Mouse (Mus musculus): ENCODE results near the gene Ttc3. TPM values are rescaled to one million over a fixed set of nuclear protein-coding genes. Genes with fewer than 3 reads are reported as not detected.
"Not testable (repeated sequence)": the region's sequence is repeated elsewhere in the genome, so short reads cannot be mapped to it uniquely, and the experiment has no call there.

The Ttc3 gene
- polyA plus RNA-seq, 1 experiment from 2014 or later: 183 TPM

DNA sequence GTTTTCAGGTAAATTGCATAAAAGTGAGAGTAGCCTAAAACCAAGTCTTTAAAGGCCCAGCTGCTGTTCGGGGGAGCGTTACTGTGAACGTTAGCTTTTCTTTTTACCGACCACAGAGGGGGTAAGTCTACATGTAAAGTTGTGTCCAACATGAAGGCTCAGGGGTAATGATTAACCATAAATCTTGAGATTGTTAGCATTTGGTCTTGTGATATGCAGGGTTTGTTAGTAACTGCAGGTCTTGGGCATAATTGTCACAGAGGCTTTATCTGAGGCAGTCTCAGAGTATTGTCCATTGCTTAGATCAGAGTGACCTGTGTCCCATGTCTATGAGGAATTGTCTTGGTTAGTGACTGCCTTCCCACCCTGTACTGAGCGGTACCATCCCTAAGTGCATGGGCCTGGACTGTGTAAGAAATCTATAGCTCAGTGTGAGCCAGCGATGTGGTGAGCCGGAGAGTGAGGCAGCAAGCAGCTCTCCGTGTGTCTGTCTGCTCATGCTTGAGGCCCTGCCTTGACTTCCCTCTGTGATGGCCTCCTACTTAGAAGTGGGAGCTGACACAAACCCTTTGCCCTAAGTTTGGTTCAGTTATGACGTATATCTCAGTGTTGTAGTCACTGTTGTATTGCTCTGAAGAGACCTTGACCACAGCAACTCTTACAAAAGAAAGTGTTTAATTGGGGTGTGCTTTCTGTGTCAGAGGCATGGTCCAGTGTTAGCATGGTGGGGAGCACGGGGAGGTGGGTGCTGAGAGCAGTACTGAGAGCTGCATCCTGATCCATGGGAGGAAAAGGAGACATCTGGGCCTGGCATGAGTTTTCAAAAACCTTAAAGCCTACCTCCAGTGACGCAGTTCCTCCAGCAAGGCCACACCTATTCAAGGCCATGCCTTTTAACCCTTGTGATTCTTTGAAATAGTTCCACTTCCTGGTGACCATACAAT is 81.4 kb downstream of the Ttc3 start:
- 0 out of 2 replicates have a peak overlapping the region, but pooled peaks have one; percentile 11 for H3K4me2 ChIP-seq (replicated peaks)
- H3K27me3 ChIP-seq (replicated peaks): no peaks in the 10 kb centered on the region
- ATAC-seq: peak; percentile 76
- no peak overlapping the region for H3K9ac ChIP-seq
- no peaks in the 10 kb centered on the region for H3K9me3 ChIP-seq
- no peak overlapping the region for H3K4me3 ChIP-seq (replicated peaks)
- 68% methylated on average over 11 of the region's 11 CpGs for WGBS
- H3K27ac ChIP-seq: peak overlapping the region; percentile 79
- H3K36me3 ChIP-seq: peaks cover 19% of the 10 kb centered on the region
- peaks cover 10% of the 10 kb centered on the region; the same call in 1 of the 2 replicates for H3K4me1 ChIP-seq (replicated peaks)

DNA sequence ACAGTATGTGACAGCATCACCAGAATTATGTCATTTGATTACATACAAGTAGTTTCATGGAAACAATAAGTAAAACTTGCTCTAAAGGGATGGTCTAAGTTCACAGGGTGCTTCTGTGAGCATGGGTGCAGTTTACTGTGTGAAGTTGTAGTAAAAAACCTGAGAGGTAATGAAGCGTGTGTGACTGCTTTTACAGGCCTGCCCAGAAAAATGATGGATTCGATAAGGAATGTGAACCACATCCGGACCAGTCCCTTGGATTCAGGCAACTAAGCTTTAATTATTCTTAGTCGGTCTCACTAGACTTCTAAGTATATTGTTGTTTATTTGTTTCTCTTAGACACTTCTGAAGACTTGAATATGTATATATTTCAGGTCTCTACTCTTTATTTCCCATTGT is 82.3 kb downstream of the Ttc3 start:
- no peak overlapping the region for H3K4me2 ChIP-seq (replicated peaks)
- H3K9me3 ChIP-seq: no peaks in the 10 kb centered on the region
- H3K27ac ChIP-seq: 0 out of 2 replicates have a peak overlapping the region, but pooled peaks have one; percentile 79
- H3K4me1 ChIP-seq (replicated peaks): peaks cover 10% of the 10 kb centered on the region; the same call in 1 of the 2 replicates
- WGBS: 76% methylated on average over 4 of the region's 4 CpGs
- ATAC-seq: no peak
- H3K27me3 ChIP-seq (replicated peaks): no peaks in the 10 kb centered on the region
- peaks cover 24% of the 10 kb centered on the region for H3K36me3 ChIP-seq
- H3K4me3 ChIP-seq (replicated peaks): no peak overlapping the region
- no peak overlapping the region for H3K9ac ChIP-seq

DNA sequence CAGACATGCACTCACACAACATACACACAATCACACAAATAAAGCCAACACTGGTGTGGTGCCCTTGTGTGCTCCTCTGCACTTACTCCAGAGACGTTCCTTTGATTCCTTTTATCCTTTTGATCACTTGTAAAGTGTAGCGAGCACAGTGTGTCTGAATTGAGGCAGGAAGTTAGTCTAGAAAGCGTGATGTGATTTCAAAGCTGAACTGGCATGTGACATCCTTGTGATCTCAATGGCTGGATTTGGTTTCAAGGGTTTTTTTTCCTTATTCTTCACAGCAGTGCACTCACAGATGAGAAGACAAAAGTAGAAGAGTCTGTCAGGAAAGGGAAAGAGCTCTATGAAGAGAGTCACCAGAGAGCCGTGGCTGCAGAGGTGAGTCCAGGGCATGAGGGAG is 83.7 kb downstream of the Ttc3 start:
- Histone ChIP-seq H3K4me3 (replicated peaks) (no peak overlapping the region), H3K27ac (no peak overlapping the region), H3K4me2 (replicated peaks) (no peak overlapping the region), H3K9ac (no peak overlapping the region), H3K9me3 (no peaks in the 10 kb centered on the region), H3K27me3 (replicated peaks) (no peaks in the 10 kb centered on the region), H3K36me3 (peaks cover 27% of the 10 kb centered on the region), H3K4me1 (replicated peaks) (peaks cover 9% of the 10 kb centered on the region; the same call in 1 of the 2 replicates)
- ATAC-seq: no peak
- 68% methylated on average over 4 of the region's 4 CpGs for WGBS

DNA sequence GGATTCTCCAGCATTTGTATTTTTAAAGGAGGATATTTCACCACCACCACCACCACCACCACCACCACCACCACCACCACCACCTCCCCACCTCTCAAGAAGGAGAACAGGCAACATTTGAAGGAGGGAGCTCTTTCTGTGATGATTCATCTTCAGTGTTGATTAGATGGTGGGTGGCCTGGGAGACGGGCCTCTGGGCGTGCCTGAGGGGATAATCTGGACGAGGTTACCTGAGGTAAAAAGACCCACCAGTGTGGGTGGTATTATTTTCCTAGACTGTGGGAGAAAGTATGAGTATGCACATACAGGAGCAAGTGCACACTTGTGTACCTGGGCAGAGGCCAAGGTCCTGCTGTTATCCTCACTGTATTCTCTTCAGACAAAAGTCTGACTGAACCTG is 93.6 kb downstream of the Ttc3 start:
- WGBS: 87% methylated on average over 3 of the region's 3 CpGs
- Histone ChIP-seq H3K4me2 (replicated peaks) (no peak overlapping the region), H3K36me3 (peaks cover 57% of the 10 kb centered on the region), H3K27me3 (replicated peaks) (no peaks in the 10 kb centered on the region), H3K27ac (no peak overlapping the region), H3K4me3 (replicated peaks) (no peak overlapping the region), H3K9me3 (no peaks in the 10 kb centered on the region), H3K9ac (no peak overlapping the region), H3K4me1 (replicated peaks) (no peaks in the 10 kb centered on the region)
- no peak for ATAC-seq

GRCm38 (mm10) chr16:94465900-94466299 is 95.5 kb downstream of the Ttc3 start:
- Histone ChIP-seq H3K9ac (no peak overlapping the region), H3K4me1 (replicated peaks) (no peaks in the 10 kb centered on the region), H3K36me3 (peaks cover 47% of the 10 kb centered on the region), H3K4me3 (replicated peaks) (no peak overlapping the region), H3K27ac (no peak overlapping the region), H3K27me3 (replicated peaks) (no peaks in the 10 kb centered on the region), H3K4me2 (replicated peaks) (no peak overlapping the region), H3K9me3 (no peaks in the 10 kb centered on the region)
- no peak for ATAC-seq
- 76% methylated on average over 4 of the region's 4 CpGs for WGBS

DNA sequence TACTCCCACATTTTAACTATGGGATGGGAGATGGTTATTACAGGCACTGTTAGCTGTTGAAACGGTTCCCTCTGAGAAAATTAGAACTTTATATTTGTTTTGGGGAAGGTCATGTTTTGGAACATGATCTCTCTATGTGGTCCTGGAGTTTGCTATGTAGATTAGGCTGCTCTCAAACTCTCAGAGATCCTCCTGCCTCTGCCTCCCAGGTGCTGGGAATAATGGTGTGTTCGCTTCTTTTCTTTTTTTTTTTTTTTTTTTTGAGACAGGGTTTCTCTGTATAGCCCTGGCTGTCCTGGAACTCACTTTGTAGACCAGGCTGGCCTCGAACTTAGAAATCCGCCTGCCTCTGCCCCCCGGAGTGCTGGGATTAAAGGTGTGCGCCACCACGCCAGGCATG is 95.9 kb downstream of the Ttc3 start:
- H3K27ac ChIP-seq; H3K9me3 ChIP-seq; H3K9ac ChIP-seq; H3K4me2 ChIP-seq (replicated peaks); ATAC-seq; H3K4me1 ChIP-seq (replicated peaks); H3K27me3 ChIP-seq (replicated peaks); H3K4me3 ChIP-seq (replicated peaks): not testable (repeated sequence)
- 97% methylated on average over 7 of the region's 7 CpGs for WGBS
- peaks cover 43% of the 10 kb centered on the region for H3K36me3 ChIP-seq

DNA sequence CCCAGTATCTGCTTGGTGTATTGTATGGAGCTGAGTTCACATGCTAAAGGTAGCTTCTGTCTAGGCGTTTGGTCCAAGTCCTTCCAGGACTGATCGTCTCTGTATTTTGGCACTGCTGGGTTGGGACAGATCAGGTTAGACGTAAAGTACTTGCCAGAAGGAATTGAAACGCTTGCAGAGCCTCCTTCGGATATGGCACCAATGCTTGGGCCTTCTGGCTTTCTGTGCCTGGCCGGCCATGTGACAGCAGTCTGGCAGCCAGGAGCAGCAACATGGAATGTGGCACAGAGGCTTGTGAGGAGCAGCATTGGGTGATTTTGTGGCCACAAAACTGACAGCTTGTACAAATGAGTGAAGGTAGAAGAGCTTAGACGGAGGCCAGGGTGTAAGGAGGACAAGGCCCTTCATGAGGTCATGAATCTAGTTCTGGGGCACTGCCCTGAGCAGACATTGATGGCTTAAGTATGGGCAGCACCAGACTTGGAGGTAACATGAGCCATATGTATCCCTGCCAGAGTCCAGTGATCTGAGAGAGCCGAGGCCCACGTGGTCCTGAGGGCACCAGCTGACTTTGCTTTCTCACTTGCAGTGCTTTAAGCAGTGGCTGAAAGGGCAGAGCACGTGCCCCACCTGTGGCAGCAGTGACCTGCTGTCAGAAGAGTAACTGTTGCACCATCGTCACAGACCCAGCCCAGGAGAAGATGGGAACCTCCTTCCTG is 97.1 kb downstream of the Ttc3 start:
- no peak for ATAC-seq
- no peak overlapping the region for H3K4me2 ChIP-seq (replicated peaks)
- no peak overlapping the region for H3K9ac ChIP-seq
- no peaks in the 10 kb centered on the region for H3K9me3 ChIP-seq
- H3K36me3 ChIP-seq: peaks cover 34% of the 10 kb centered on the region
- no peak overlapping the region for H3K27ac ChIP-seq
- H3K27me3 ChIP-seq (replicated peaks): no peaks in the 10 kb centered on the region
- no peak overlapping the region for H3K4me3 ChIP-seq (replicated peaks)
- WGBS: 88% methylated on average over 11 of the region's 11 CpGs
- no peaks in the 10 kb centered on the region for H3K4me1 ChIP-seq (replicated peaks)

DNA sequence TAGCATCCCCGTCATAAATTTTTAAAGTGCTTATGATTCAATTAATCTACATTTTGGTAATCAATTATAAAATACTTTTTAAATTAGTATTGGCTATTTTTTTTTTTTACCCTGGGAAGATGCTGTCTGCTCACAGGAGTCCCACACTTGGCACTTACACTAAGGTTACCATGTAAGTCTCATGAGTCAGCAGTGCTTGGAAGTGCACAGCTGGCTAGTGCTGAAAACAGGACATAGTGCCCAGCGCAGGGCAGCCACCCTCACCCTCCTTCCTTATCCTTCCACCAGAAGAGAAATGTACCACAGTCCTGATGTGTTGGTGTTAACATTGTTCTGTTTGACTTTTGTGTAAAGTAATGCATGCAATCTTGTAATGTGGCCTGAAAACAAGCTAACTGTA is 98.0 kb downstream of the Ttc3 start:
- Histone ChIP-seq H3K4me1 (replicated peaks) (no peaks in the 10 kb centered on the region), H3K9ac (no peak overlapping the region), H3K9me3 (no peaks in the 10 kb centered on the region), H3K27me3 (replicated peaks) (no peaks in the 10 kb centered on the region), H3K36me3 (peaks cover 27% of the 10 kb centered on the region), H3K4me3 (replicated peaks) (no peak overlapping the region), H3K4me2 (replicated peaks) (no peak overlapping the region), H3K27ac (no peak overlapping the region)
- ATAC-seq: no peak
- 91% methylated on average over 2 of the region's 2 CpGs for WGBS

DNA sequence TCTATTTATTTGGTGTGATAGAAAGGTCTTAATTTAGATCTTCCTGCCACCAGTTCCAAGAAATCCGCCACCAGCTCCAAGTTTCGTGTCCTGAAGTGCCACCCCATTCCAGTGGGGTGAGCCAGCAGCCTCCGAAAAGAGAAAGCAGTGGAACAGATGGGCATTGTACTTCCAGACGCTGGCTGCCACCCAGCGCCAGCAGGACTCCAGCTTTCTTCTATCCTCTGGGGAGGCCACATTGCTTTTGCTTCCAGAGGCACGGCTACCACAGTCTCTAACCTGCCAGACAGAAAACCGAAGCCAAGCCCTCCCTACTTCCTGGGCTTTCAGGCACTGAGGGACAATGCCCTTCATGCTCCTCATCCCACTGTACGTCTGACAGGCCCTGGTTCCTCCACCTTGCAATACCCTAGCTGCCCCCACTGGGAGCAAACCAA is 102.1 kb downstream of the Ttc3 start:
- 64% methylated on average over 8 of the region's 8 CpGs for WGBS
- no peaks in the 10 kb centered on the region for H3K27me3 ChIP-seq (replicated peaks)
- H3K4me2 ChIP-seq (replicated peaks): no peak overlapping the region
- no peak overlapping the region for H3K27ac ChIP-seq
- no peaks in the 10 kb centered on the region for H3K9me3 ChIP-seq
- H3K9ac ChIP-seq: no peak overlapping the region
- ATAC-seq: no peak
- no peaks in the 10 kb centered on the region for H3K4me1 ChIP-seq (replicated peaks)
- H3K4me3 ChIP-seq (replicated peaks): no peak overlapping the region
- peaks cover 16% of the 10 kb centered on the region for H3K36me3 ChIP-seq

DNA sequence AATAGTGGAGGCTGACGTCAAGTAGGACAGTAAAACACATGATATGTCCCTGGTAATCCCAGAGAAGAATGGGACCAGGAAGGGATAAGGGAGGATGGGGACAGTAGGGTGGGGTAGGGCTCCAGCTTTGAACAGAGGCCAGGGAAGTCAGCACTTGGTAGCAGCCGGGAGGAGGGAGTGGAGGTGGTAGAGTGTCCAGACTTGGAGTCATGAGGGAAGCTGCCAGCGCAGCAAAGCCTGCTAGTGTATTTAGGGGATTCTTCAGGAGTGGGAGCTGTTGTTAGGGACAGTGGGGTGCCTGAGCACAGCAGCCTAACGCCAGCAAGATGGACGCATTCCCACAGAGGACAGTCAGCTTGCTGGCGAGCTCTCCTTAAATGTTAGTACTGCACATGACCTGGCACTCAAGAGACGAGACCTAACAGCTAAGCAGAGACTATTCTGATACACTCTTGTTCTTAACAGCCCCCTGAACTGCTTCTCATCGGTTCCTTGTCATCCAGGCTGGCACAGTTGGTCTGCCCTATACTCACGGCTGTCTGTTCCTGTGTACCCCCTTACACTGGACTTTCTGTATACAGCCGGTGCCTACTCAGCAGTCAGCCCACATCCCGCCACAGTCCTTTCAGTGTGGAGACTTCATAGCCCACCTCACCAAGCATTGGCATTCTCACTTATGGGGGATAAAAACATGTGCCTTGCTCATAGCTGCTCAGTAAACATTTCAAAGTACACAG is 102.8 kb downstream of the Ttc3 start:
- no peak overlapping the region for H3K4me3 ChIP-seq (replicated peaks)
- H3K9ac ChIP-seq: no peak overlapping the region
- no peak for ATAC-seq
- H3K27me3 ChIP-seq (replicated peaks): no peaks in the 10 kb centered on the region
- no peaks in the 10 kb centered on the region for H3K9me3 ChIP-seq
- H3K36me3 ChIP-seq: peaks cover 10% of the 10 kb centered on the region
- WGBS: 85% methylated on average over 11 of the region's 11 CpGs
- H3K4me1 ChIP-seq (replicated peaks): no peaks in the 10 kb centered on the region
- no peak overlapping the region for H3K27ac ChIP-seq
- H3K4me2 ChIP-seq (replicated peaks): no peak overlapping the region

- Histone ChIP-seq H3K4me3 (replicated peaks) (no peak overlapping the region), H3K4me1 (replicated peaks) (no peaks in the 10 kb centered on the region), H3K9me3 (no peaks in the 10 kb centered on the region), H3K36me3 (no peaks in the 10 kb centered on the region), H3K27ac (no peak overlapping the region), H3K27me3 (replicated peaks) (no peaks in the 10 kb centered on the region), H3K9ac (no peak overlapping the region), H3K4me2 (replicated peaks) (no peak overlapping the region)
- 75% methylated on average over 11 of the region's 11 CpGs for WGBS
- no peak for ATAC-seq
Measured at GRCm38 (mm10) chr16:94484752-94485535, 114.5 kb downstream of the Ttc3 start.
